Mouse (Mus musculus) mature B cell (primary cell): Measurements from ENCODE around the gene Slc17a3.

Source experiments
- in situ Hi-C: fragments of 300-500 bp; cut with MboI; formaldehyde crosslinking; loops from 2 replicates; pipeline ENCODE4 v1.14.3; 2019

Slc17a3 gene

GRCm38 (mm10) chr13:23839308-23839707 is at the start of gene Slc17a3:
Gene Slc17a3, plus strand, starts transcription at chr13:23839434.
- in situ Hi-C loops, result loop anchor here (10.0 kb wide), 1 partner anchor 115 kb away; no protein-coding TSS in a partner anchor

- in situ Hi-C loops, result loop anchor here (25.0 kb wide), 1 partner anchor 495 kb away; the partner anchor contains the start of gene Carmil1
Measured at GRCm38 (mm10) chr13:23792520-23792919, 46.7 kb upstream of the Slc17a3 start.

- in situ Hi-C loops, result loop anchor here (25.0 kb wide), 1 partner anchor 488 kb away; the partner anchor contains the start of gene Carmil1
Measured at GRCm38 (mm10) chr13:23799405-23799804, 39.8 kb upstream of the Slc17a3 start.

- in situ Hi-C loops, result no loop called here
Measured at GRCm38 (mm10) chr13:23804532-23804931, 34.7 kb upstream of the Slc17a3 start.

GRCm38 (mm10) chr13:23806422-23807052 is 32.7 kb upstream of the Slc17a3 start, which contains the start of gene Slc17a2:
Gene Slc17a2, plus strand, starts transcription at chr13:23806993.
- in situ Hi-C loops, result no loop called here

GRCm38 (mm10) chr13:23816148-23816547 is 23.1 kb upstream of the Slc17a3 start:
- in situ Hi-C loops, result no loop called here

GRCm38 (mm10) chr13:23820179-23820940 is 18.9 kb upstream of the Slc17a3 start:
- in situ Hi-C loops, result no loop called here

- in situ Hi-C loops, result no loop called here
Measured at GRCm38 (mm10) chr13:23822213-23822612, 17.0 kb upstream of the Slc17a3 start.

GRCm38 (mm10) chr13:23826606-23827005 is 12.6 kb upstream of the Slc17a3 start:
- in situ Hi-C loops, result no loop called here

GRCm38 (mm10) chr13:23833053-23833452 is 6.2 kb upstream of the Slc17a3 start:
- in situ Hi-C loops, result loop anchor here (10.0 kb wide), 1 partner anchor 122 kb away; no protein-coding TSS in a partner anchor

- in situ Hi-C loops, result loop anchor here (10.0 kb wide), 1 partner anchor 120 kb away; no protein-coding TSS in a partner anchor
Measured at GRCm38 (mm10) chr13:23834836-23835235, 4.4 kb upstream of the Slc17a3 start.

- in situ Hi-C loops, result loop anchor here (10.0 kb wide), 1 partner anchor 118 kb away; no protein-coding TSS in a partner anchor
Measured at GRCm38 (mm10) chr13:23836630-23837029, 2.6 kb upstream of the Slc17a3 start.

- in situ Hi-C loops, result no loop called here
Measured at GRCm38 (mm10) chr13:23845851-23846250, 6.6 kb downstream of the Slc17a3 start.

GRCm38 (mm10) chr13:23849299-23849698 is 10.1 kb downstream of the Slc17a3 start:
- in situ Hi-C loops, result no loop called here

- in situ Hi-C loops, result no loop called here
Measured at GRCm38 (mm10) chr13:23856401-23856800, 17.2 kb downstream of the Slc17a3 start.

GRCm38 (mm10) chr13:23861815-23862214 is 22.6 kb downstream of the Slc17a3 start:
- in situ Hi-C loops, result no loop called here

GRCm38 (mm10) chr13:23864711-23865110 is 25.5 kb downstream of the Slc17a3 start:
- in situ Hi-C loops, result no loop called here

- in situ Hi-C loops, result no loop called here
Measured at GRCm38 (mm10) chr13:23866086-23866710, 27.0 kb downstream of the Slc17a3 start.

- in situ Hi-C loops, result no loop called here
Measured at GRCm38 (mm10) chr13:23867000-23867399, 27.8 kb downstream of the Slc17a3 start.

GRCm38 (mm10) chr13:23867405-23867804 is 28.2 kb downstream of the Slc17a3 start, which contains the start of gene Slc17a1:
Gene Slc17a1, plus strand, starts transcription at chr13:23867750.
- in situ Hi-C loops, result no loop called here

- in situ Hi-C loops, result no loop called here
Measured at GRCm38 (mm10) chr13:23868790-23869533, 29.7 kb downstream of the Slc17a3 start.
